Mouse (Mus musculus): ENCODE data around the gene Rassf1.

- TF ChIP-seq MAFK (IDR thresholded peaks at IDR 0.05; ENCODE audit: insufficient replicate concordance, low read length) (no peak), POLR2A (IDR thresholded peaks at IDR 0.05; ENCODE audit: low read depth, low read length) (no peak), USF1 (IDR thresholded peaks at IDR 0.05; ENCODE audit: low read depth, low read length) (no peak), UBTF (IDR thresholded peaks at IDR 0.05; ENCODE audit: low read depth, low read length) (no peak), CTCF (conservative IDR thresholded peaks at IDR 0.05 in 1 of 2, IDR thresholded peaks at IDR 0.05 in 1 of 2; ENCODE audit: low read depth in 2 of 2, low read length in 2 of 2) (no peak), MAX (IDR thresholded peaks at IDR 0.05; ENCODE audit: low read length) (no peak), ETS1 (conservative IDR thresholded peaks at IDR 0.05; ENCODE audit: low read depth, low read length) (no peak), ZKSCAN1 (IDR thresholded peaks at IDR 0.05; ENCODE audit: borderline replicate concordance, low read depth, low read length) (no peak), CHD2 (IDR thresholded peaks at IDR 0.05; ENCODE audit: low read length) (no peak), EP300 (IDR thresholded peaks at IDR 0.05; ENCODE audit: low read length) (no peak), ZMIZ1 (IDR thresholded peaks at IDR 0.05; ENCODE audit: low read depth, low read length) (no peak), RCOR1 (conservative IDR thresholded peaks at IDR 0.05; ENCODE audit: low read depth, low read length) (no peak), TBP (conservative IDR thresholded peaks at IDR 0.05; ENCODE audit: low read depth, low read length) (no peak), GABPA (IDR thresholded peaks at IDR 0.05; ENCODE audit: insufficient replicate concordance, low read depth, low read length) (no peak)
Measured at GRCm38 (mm10) chr9:107586504-107586903, 35.1 kb downstream of the Rassf1 start.
